Mouse (Mus musculus) cerebellum, adult 9-10 months (tissue): ENCODE measurements at regions not wholly inside any gene's neighbourhood (a gene's known extent, or its start where the extent isn't known, plus 50 kb on each side); places are given as distances from the start of the nearest gene placed in this dataset.
A peak's percentile ranks its signal among the peaks of the same experiment; 100 is the strongest.
"Not testable (repeated sequence)": the region's sequence is repeated elsewhere in the genome, so short reads cannot be mapped to it uniquely, and the experiment has no call there.

Source experiments
- DNase-seq: peaks from one replicate; pipeline ENCODE4 v3.0.0; 2022

- no peak for DNase-seq
These were observed 172.9 kb upstream of the 9130204L05Rik start for GRCm38 (mm10) chr3:91263540-91263939.

DNA sequence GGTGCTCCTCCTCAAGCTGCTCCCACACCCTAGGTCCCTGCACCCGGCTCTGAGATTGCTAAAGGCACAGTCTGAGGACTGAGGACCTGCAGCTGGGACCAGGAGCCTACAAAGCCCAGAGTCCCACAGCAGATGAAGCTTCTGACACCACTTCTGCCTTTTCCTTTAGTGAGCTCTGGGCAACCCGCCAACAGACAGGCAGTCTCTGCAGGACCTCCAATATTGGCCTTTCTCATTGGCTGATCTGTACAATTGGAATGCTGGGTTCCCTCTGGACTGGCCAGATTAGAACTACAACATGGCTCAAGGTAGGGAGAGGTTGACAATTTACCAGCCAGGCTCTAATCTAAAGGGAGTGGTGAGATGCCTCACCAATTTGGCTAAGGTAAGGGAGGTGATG lies 164.3 kb upstream of the 9130204L05Rik start:
- DNase-seq = not testable (repeated sequence)

- peak; percentile 4 for DNase-seq
These were observed 132.6 kb upstream of the 9130204L05Rik start for GRCm38 (mm10) chr3:91223157-91223556.

GRCm38 (mm10) chr3:91213280-91213679 lies 122.7 kb upstream of the 9130204L05Rik start:
- no peak for DNase-seq
